Mouse (Mus musculus): ENCODE measurements at regions not wholly inside any gene's neighbourhood (a gene's known extent, or its start where the extent isn't known, plus 50 kb on each side); places are given as distances from the start of the nearest gene placed in this dataset.

- Histone ChIP-seq H3K4me3 (replicated peaks) (no peak overlapping the region), H3K4me1 (no peaks in the 10 kb centered on the region), H3K9me3 (replicated peaks) (no peaks in the 10 kb centered on the region), H3K27ac (replicated peaks) (no peak overlapping the region), H3K27me3 (no peaks in the 10 kb centered on the region), H3K36me3 (no peaks in the 10 kb centered on the region), H3K4me2 (replicated peaks) (no peak overlapping the region), H3K9ac (no peak overlapping the region)
- ATAC-seq (ENCODE audit: insufficient number of reproducible peaks, low FRiP score, low TSS enrichment, low read depth), result no peak
- 91% methylated on average over 1 of the region's 1 CpGs for WGBS
Observed at GRCm38 (mm10) chr1:194565574-194565973, 52.4 kb upstream of the Plxna2 start.

- H3K9me3 ChIP-seq (replicated peaks), result no peaks in the 10 kb centered on the region
- H3K4me3 ChIP-seq (replicated peaks), result no peak overlapping the region
- no peak overlapping the region for H3K4me2 ChIP-seq (replicated peaks)
- no peaks in the 10 kb centered on the region for H3K27me3 ChIP-seq
- ATAC-seq (ENCODE audit: insufficient number of reproducible peaks, low FRiP score, low TSS enrichment, low read depth), result no peak
- no peaks in the 10 kb centered on the region for H3K4me1 ChIP-seq
- H3K9ac ChIP-seq, result no peak overlapping the region
- no peak overlapping the region for H3K27ac ChIP-seq (replicated peaks)
- H3K36me3 ChIP-seq, result no peaks in the 10 kb centered on the region
- 54% methylated on average over 2 of the region's 2 CpGs for WGBS
Observed at GRCm38 (mm10) chr1:194563946-194564345, 54.1 kb upstream of the Plxna2 start.

GRCm38 (mm10) chr1:194561098-194561497 is 56.9 kb upstream of the Plxna2 start:
- ATAC-seq (ENCODE audit: insufficient number of reproducible peaks, low FRiP score, low TSS enrichment, low read depth), result no peak

GRCm38 (mm10) chr1:194548661-194549060 is 69.4 kb upstream of the Plxna2 start:
- ATAC-seq (ENCODE audit: insufficient number of reproducible peaks, low FRiP score, low TSS enrichment, low read depth), result no peak
- H3K9me3 ChIP-seq (replicated peaks), result no peaks in the 10 kb centered on the region

More at GRCm38 (mm10) chr1:194561098-194561497, 56.9 kb upstream of the Plxna2 start:
- no peak overlapping the region for H3K4me2 ChIP-seq (replicated peaks)
- H3K9ac ChIP-seq, result no peak overlapping the region
- no peak overlapping the region for H3K27ac ChIP-seq (replicated peaks)
- WGBS, result 79% methylated on average over 1 of the region's 1 CpGs
- H3K9me3 ChIP-seq (replicated peaks), result no peaks in the 10 kb centered on the region
- no peak overlapping the region for H3K4me3 ChIP-seq (replicated peaks)
- no peaks in the 10 kb centered on the region for H3K4me1 ChIP-seq
- H3K27me3 ChIP-seq, result no peaks in the 10 kb centered on the region
- no peaks in the 10 kb centered on the region for H3K36me3 ChIP-seq

GRCm38 (mm10) chr1:194548243-194548642 is 69.8 kb upstream of the Plxna2 start:
- ATAC-seq (ENCODE audit: insufficient number of reproducible peaks, low FRiP score, low TSS enrichment, low read depth), result no peak
- no peak overlapping the region for H3K9ac ChIP-seq
- no peaks in the 10 kb centered on the region for H3K9me3 ChIP-seq (replicated peaks)
- H3K4me3 ChIP-seq (replicated peaks), result no peak overlapping the region
- no peaks in the 10 kb centered on the region for H3K36me3 ChIP-seq
- 94% methylated on average over 1 of the region's 1 CpGs for WGBS
- H3K27ac ChIP-seq (replicated peaks), result no peak overlapping the region
- H3K27me3 ChIP-seq, result no peaks in the 10 kb centered on the region
- no peaks in the 10 kb centered on the region for H3K4me1 ChIP-seq
- H3K4me2 ChIP-seq (replicated peaks), result no peak overlapping the region

More at GRCm38 (mm10) chr1:194548661-194549060, 69.4 kb upstream of the Plxna2 start:
- no peaks in the 10 kb centered on the region for H3K36me3 ChIP-seq
- H3K4me3 ChIP-seq (replicated peaks), result no peak overlapping the region
- no peak overlapping the region for H3K4me2 ChIP-seq (replicated peaks)
- no peaks in the 10 kb centered on the region for H3K4me1 ChIP-seq
- H3K27ac ChIP-seq (replicated peaks), result no peak overlapping the region
- no peaks in the 10 kb centered on the region for H3K27me3 ChIP-seq
- H3K9ac ChIP-seq, result no peak overlapping the region

GRCm38 (mm10) chr1:194540923-194541322 is 77.1 kb upstream of the Plxna2 start:
- Histone ChIP-seq H3K9ac (no peak overlapping the region), H3K9me3 (replicated peaks) (no peaks in the 10 kb centered on the region), H3K4me1 (no peaks in the 10 kb centered on the region), H3K27ac (replicated peaks) (no peak overlapping the region), H3K27me3 (no peaks in the 10 kb centered on the region), H3K36me3 (no peaks in the 10 kb centered on the region), H3K4me2 (replicated peaks) (no peak overlapping the region), H3K4me3 (replicated peaks) (no peak overlapping the region)
- ATAC-seq (ENCODE audit: insufficient number of reproducible peaks, low FRiP score, low TSS enrichment, low read depth), result no peak
- 83% methylated on average over 2 of the region's 2 CpGs for WGBS

GRCm38 (mm10) chr1:194527342-194528165 is 90.5 kb upstream of the Plxna2 start:
- Histone ChIP-seq H3K4me3 (replicated peaks) (no peak overlapping the region), H3K27ac (replicated peaks) (no peak overlapping the region), H3K4me2 (replicated peaks) (no peak overlapping the region), H3K4me1 (no peaks in the 10 kb centered on the region), H3K9ac (no peak overlapping the region), H3K27me3 (no peaks in the 10 kb centered on the region), H3K9me3 (replicated peaks) (no peaks in the 10 kb centered on the region), H3K36me3 (no peaks in the 10 kb centered on the region)
- WGBS, result 56% methylated on average over 2 of the region's 2 CpGs
- ATAC-seq (ENCODE audit: insufficient number of reproducible peaks, low FRiP score, low TSS enrichment, low read depth), result no peak

GRCm38 (mm10) chr1:194524976-194525375 is 93.0 kb upstream of the Plxna2 start:
- Histone ChIP-seq H3K4me2 (replicated peaks) (no peak overlapping the region), H3K4me1 (no peaks in the 10 kb centered on the region), H3K9ac (no peak overlapping the region), H3K9me3 (replicated peaks) (no peaks in the 10 kb centered on the region), H3K27ac (replicated peaks) (no peak overlapping the region), H3K36me3 (no peaks in the 10 kb centered on the region), H3K4me3 (replicated peaks) (no peak overlapping the region), H3K27me3 (no peaks in the 10 kb centered on the region)
- ATAC-seq (ENCODE audit: insufficient number of reproducible peaks, low FRiP score, low TSS enrichment, low read depth), result no peak
- 97% methylated on average over 2 of the region's 2 CpGs for WGBS

GRCm38 (mm10) chr1:194521216-194521615 is 96.8 kb upstream of the Plxna2 start:
- H3K9me3 ChIP-seq (replicated peaks), result no peaks in the 10 kb centered on the region
- 43% methylated on average over 2 of the region's 2 CpGs for WGBS

GRCm38 (mm10) chr1:194519509-194520220 is 98.4 kb upstream of the Plxna2 start:
- Histone ChIP-seq H3K27ac (replicated peaks) (no peak overlapping the region), H3K4me2 (replicated peaks) (no peak overlapping the region), H3K9ac (no peak overlapping the region), H3K4me1 (no peaks in the 10 kb centered on the region), H3K27me3 (no peaks in the 10 kb centered on the region), H3K36me3 (no peaks in the 10 kb centered on the region), H3K9me3 (replicated peaks) (no peaks in the 10 kb centered on the region), H3K4me3 (replicated peaks) (no peak overlapping the region)
- no peak for ATAC-seq (ENCODE audit: insufficient number of reproducible peaks, low FRiP score, low TSS enrichment, low read depth)
- WGBS, result 70% methylated on average over 6 of the region's 6 CpGs

More at GRCm38 (mm10) chr1:194521216-194521615, 96.8 kb upstream of the Plxna2 start:
- Histone ChIP-seq H3K27ac (replicated peaks) (no peak overlapping the region), H3K4me2 (replicated peaks) (no peak overlapping the region), H3K9ac (no peak overlapping the region), H3K4me3 (replicated peaks) (no peak overlapping the region), H3K27me3 (no peaks in the 10 kb centered on the region), H3K4me1 (no peaks in the 10 kb centered on the region), H3K36me3 (no peaks in the 10 kb centered on the region)
- no peak for ATAC-seq (ENCODE audit: insufficient number of reproducible peaks, low FRiP score, low TSS enrichment, low read depth)

GRCm38 (mm10) chr1:194516136-194516535 is 101.9 kb upstream of the Plxna2 start:
- no peak overlapping the region for H3K4me2 ChIP-seq (replicated peaks)
- no peaks in the 10 kb centered on the region for H3K9me3 ChIP-seq (replicated peaks)
- no peak for ATAC-seq (ENCODE audit: insufficient number of reproducible peaks, low FRiP score, low TSS enrichment, low read depth)
- no peaks in the 10 kb centered on the region for H3K27me3 ChIP-seq
- no peak overlapping the region for H3K4me3 ChIP-seq (replicated peaks)
- WGBS, result 58% methylated on average over 1 of the region's 1 CpGs
- no peak overlapping the region for H3K27ac ChIP-seq (replicated peaks)
- no peaks in the 10 kb centered on the region for H3K36me3 ChIP-seq
- no peak overlapping the region for H3K9ac ChIP-seq
- H3K4me1 ChIP-seq, result no peaks in the 10 kb centered on the region
